Mouse (Mus musculus): ENCODE measurements around the gene Foxo6. TPM values are rescaled to one million over a fixed set of nuclear protein-coding genes. Genes with fewer than 3 reads are reported as not detected.

The Foxo6 gene
- polyA plus RNA-seq (2015; fragmentation: Nextera tagmentation; extraction: Ambion mirVana) = 0.32 and 0.36 TPM in 2 replicates

GRCm38 (mm10) chr4:120287290-120288111, at the start of gene Foxo6:
Foxo6 (minus strand) TSS chr4:120287349.
- peak; percentile 87 for ATAC-seq (ENCODE audit: insufficient number of reproducible peaks, insufficient read depth, low FRiP score, low TSS enrichment, low read depth)
- Histone ChIP-seq H3K4me1 (peaks cover 38% of the 10 kb centered on the region), H3K36me3 (no peaks in the 10 kb centered on the region), H3K9me3 (no peaks in the 10 kb centered on the region), H3K27ac (no peak within 1 kb of the TSS; the same call in 1 of the 2 replicates), H3K4me2 (peak within 1 kb of the TSS; percentile 100), H3K9ac (peak within 1 kb of the TSS; percentile 71), H3K27me3 (peaks cover 65% of the 10 kb centered on the region), H3K4me3 (peak within 1 kb of the TSS; percentile 64)
- under 1% methylated on average over 85 of the region's 99 CpGs for WGBS

DNA sequence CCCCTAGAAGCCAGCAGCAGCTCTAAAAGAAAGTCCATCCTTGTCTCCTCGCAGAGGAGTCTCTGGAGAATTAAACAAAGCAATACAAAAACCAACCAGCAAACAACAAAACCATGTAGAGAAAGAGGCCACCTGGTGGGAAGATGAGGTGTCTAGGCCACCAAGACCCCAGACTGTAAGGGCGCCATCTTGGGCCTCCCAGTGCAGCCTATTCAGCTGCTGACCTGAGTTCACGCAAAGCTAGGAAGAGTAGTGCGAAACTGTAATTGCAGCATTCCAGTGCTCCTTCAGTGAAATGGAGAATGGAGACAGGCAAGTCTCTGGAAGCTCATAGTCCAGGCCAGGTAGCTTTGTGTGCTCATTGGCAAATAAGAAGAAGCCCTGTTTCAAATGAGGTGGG, 47.2 kb upstream of the Foxo6 start:
- Histone ChIP-seq H3K4me2 (no peak overlapping the region), H3K27ac (no peak overlapping the region), H3K4me3 (no peak overlapping the region), H3K9ac (no peak overlapping the region), H3K9me3 (no peaks in the 10 kb centered on the region), H3K36me3 (no peaks in the 10 kb centered on the region), H3K4me1 (no peaks in the 10 kb centered on the region), H3K27me3 (peaks cover 10% of the 10 kb centered on the region; the same call in 1 of the 2 replicates)
- ATAC-seq (ENCODE audit: insufficient number of reproducible peaks, insufficient read depth, low FRiP score, low TSS enrichment, low read depth) = no peak
- WGBS = 88% methylated on average over 4 of the region's 4 CpGs

DNA sequence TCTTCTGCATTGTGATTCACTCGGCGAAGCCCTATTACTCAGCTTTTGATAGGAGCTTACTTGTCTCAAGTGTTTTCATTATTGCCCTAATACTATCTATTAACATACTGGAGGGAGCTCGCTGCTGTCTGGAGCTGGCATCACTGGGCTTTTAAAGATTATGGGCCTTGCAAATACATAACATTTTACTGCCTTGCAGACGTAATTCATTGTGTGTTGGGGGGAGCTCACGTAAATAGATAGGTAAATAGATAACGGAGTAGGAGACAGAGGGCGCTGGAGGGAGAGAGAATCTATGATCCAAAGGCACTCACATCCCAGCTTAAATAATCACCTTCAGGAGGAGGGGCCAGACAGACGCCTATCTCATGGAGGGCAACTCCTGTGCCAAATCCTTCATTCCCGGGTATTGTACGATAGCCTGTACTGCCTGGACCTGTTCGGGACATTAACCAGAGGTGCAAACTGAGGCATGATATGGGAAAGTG, 45.8 kb upstream of the Foxo6 start:
- H3K9ac ChIP-seq = no peak overlapping the region
- no peak overlapping the region for H3K4me2 ChIP-seq
- H3K36me3 ChIP-seq = no peaks in the 10 kb centered on the region
- no peaks in the 10 kb centered on the region for H3K9me3 ChIP-seq
- no peak overlapping the region for H3K27ac ChIP-seq
- peaks cover 10% of the 10 kb centered on the region; the same call in 1 of the 2 replicates for H3K27me3 ChIP-seq
- WGBS = 38% methylated on average over 11 of the region's 11 CpGs
- no peak for ATAC-seq (ENCODE audit: insufficient number of reproducible peaks, insufficient read depth, low FRiP score, low TSS enrichment, low read depth)
- no peak overlapping the region for H3K4me3 ChIP-seq
- H3K4me1 ChIP-seq = no peaks in the 10 kb centered on the region

- 38% methylated on average over 7 of the region's 7 CpGs for WGBS
- no peaks in the 10 kb centered on the region for H3K36me3 ChIP-seq
- H3K9me3 ChIP-seq = no peaks in the 10 kb centered on the region
- no peaks in the 10 kb centered on the region for H3K4me1 ChIP-seq
- peaks cover 10% of the 10 kb centered on the region; the same call in 1 of the 2 replicates for H3K27me3 ChIP-seq
- H3K4me3 ChIP-seq = no peak overlapping the region
- H3K4me2 ChIP-seq = no peak overlapping the region
- H3K9ac ChIP-seq = no peak overlapping the region
- ATAC-seq (ENCODE audit: insufficient number of reproducible peaks, insufficient read depth, low FRiP score, low TSS enrichment, low read depth) = no peak
- H3K27ac ChIP-seq = no peak overlapping the region
These were observed 45.3 kb upstream of the Foxo6 start for GRCm38 (mm10) chr4:120332405-120332933.

- 84% methylated on average over 7 of the region's 7 CpGs for WGBS
- no peak overlapping the region for H3K4me3 ChIP-seq
These were observed 44.8 kb upstream of the Foxo6 start for GRCm38 (mm10) chr4:120331992-120332391.

DNA sequence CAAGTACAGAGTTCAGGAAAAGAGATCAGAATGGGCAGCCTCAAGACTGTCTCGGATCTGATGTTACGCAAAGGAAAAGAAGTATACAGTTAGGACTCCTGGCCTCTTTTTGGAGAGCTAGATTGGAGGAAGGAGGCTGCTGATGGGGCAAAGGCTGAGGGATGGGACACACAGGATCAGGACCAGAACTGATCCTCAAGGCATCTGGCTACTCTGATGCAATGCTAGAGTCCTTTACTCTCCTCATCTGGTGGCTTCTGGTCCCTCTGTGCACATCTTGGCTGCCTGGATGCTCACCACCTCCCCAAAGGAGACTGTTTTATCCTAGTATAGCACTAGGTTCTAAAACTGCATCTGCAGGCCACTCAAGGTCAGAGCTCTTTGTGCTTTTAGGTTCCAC, 44.4 kb upstream of the Foxo6 start:
- no peak overlapping the region for H3K4me2 ChIP-seq
- 93% methylated on average over 2 of the region's 2 CpGs for WGBS
- H3K9ac ChIP-seq = no peak overlapping the region
- no peaks in the 10 kb centered on the region for H3K4me1 ChIP-seq
- peaks cover 10% of the 10 kb centered on the region; the same call in 1 of the 2 replicates for H3K27me3 ChIP-seq
- H3K4me3 ChIP-seq = no peak overlapping the region
- ATAC-seq (ENCODE audit: insufficient number of reproducible peaks, insufficient read depth, low FRiP score, low TSS enrichment, low read depth) = no peak
- H3K27ac ChIP-seq = no peak overlapping the region
- no peaks in the 10 kb centered on the region for H3K9me3 ChIP-seq
- no peaks in the 10 kb centered on the region for H3K36me3 ChIP-seq

More at GRCm38 (mm10) chr4:120331992-120332391, 44.8 kb upstream of the Foxo6 start:
- Histone ChIP-seq H3K9ac (no peak overlapping the region), H3K4me1 (no peaks in the 10 kb centered on the region), H3K27ac (no peak overlapping the region), H3K36me3 (no peaks in the 10 kb centered on the region), H3K27me3 (peaks cover 10% of the 10 kb centered on the region; the same call in 1 of the 2 replicates), H3K4me2 (no peak overlapping the region), H3K9me3 (no peaks in the 10 kb centered on the region)
- no peak for ATAC-seq (ENCODE audit: insufficient number of reproducible peaks, insufficient read depth, low FRiP score, low TSS enrichment, low read depth)

DNA sequence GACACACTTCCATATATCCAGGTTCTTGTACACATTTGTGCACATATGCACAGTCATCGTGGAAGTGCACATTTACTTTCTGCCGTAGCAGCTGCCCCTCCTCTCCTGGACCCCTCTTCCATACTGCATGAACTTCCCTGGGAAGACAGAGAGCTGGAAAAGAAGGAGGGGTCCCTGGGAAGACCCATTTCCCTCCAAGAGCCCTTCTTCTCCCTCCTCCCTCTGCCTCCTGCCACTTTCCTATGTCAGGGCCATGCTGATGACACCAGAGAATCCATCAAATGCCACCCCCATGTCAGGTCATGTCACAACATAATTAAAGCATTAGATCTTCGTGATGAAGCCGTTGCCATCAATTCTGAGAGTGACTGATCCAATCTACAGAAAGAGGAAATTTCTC, 38.6 kb upstream of the Foxo6 start:
- no peaks in the 10 kb centered on the region for H3K36me3 ChIP-seq
- H3K27ac ChIP-seq = no peak overlapping the region
- no peaks in the 10 kb centered on the region for H3K27me3 ChIP-seq
- 69% methylated on average over 4 of the region's 4 CpGs for WGBS
- no peaks in the 10 kb centered on the region for H3K4me1 ChIP-seq
- no peak overlapping the region for H3K4me3 ChIP-seq
- no peaks in the 10 kb centered on the region for H3K9me3 ChIP-seq
- H3K9ac ChIP-seq = no peak overlapping the region
- no peak overlapping the region for H3K4me2 ChIP-seq
- no peak for ATAC-seq (ENCODE audit: insufficient number of reproducible peaks, insufficient read depth, low FRiP score, low TSS enrichment, low read depth)

- Histone ChIP-seq H3K36me3 (no peaks in the 10 kb centered on the region), H3K4me3 (no peak overlapping the region), H3K27ac (no peak overlapping the region), H3K4me1 (no peaks in the 10 kb centered on the region), H3K9me3 (no peaks in the 10 kb centered on the region), H3K4me2 (no peak overlapping the region), H3K27me3 (no peaks in the 10 kb centered on the region), H3K9ac (no peak overlapping the region)
- 76% methylated on average over 6 of the region's 6 CpGs for WGBS
- ATAC-seq (ENCODE audit: insufficient number of reproducible peaks, insufficient read depth, low FRiP score, low TSS enrichment, low read depth) = no peak
These were observed 37.9 kb upstream of the Foxo6 start for GRCm38 (mm10) chr4:120325051-120325450.

GRCm38 (mm10) chr4:120323858-120324257, 36.7 kb upstream of the Foxo6 start:
- WGBS = 92% methylated on average over 1 of the region's 1 CpGs
- H3K4me2 ChIP-seq = no peak overlapping the region
- no peaks in the 10 kb centered on the region for H3K4me1 ChIP-seq
- H3K4me3 ChIP-seq = no peak overlapping the region
- ATAC-seq (ENCODE audit: insufficient number of reproducible peaks, insufficient read depth, low FRiP score, low TSS enrichment, low read depth) = no peak
- no peaks in the 10 kb centered on the region for H3K9me3 ChIP-seq
- no peaks in the 10 kb centered on the region for H3K27me3 ChIP-seq
- H3K9ac ChIP-seq = no peak overlapping the region
- no peak overlapping the region for H3K27ac ChIP-seq
- no peaks in the 10 kb centered on the region for H3K36me3 ChIP-seq

DNA sequence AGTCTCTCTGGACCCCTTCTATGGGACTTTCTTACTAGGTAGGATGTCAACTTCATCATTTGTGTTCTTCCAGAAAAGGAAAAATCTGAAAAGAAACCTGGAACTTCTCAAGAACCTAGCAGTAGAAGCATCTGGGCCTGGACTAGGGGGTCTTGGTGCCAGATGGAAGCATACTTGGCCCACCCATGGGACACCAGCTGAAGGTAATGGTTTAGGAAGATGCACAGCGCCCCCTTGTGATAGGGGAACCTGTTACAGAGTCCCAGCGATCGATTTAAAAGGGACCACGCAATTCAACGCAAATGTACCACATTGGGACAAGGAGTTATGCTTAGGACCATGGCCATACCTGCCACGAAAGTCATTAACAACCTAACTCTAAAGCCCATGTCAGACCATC, 36.0 kb upstream of the Foxo6 start:
- Histone ChIP-seq H3K27ac (no peak overlapping the region), H3K4me2 (no peak overlapping the region), H3K4me3 (no peak overlapping the region), H3K9ac (no peak overlapping the region), H3K27me3 (no peaks in the 10 kb centered on the region), H3K36me3 (no peaks in the 10 kb centered on the region), H3K4me1 (no peaks in the 10 kb centered on the region), H3K9me3 (no peaks in the 10 kb centered on the region)
- ATAC-seq (ENCODE audit: insufficient number of reproducible peaks, insufficient read depth, low FRiP score, low TSS enrichment, low read depth) = no peak
- WGBS = 31% methylated on average over 6 of the region's 6 CpGs

GRCm38 (mm10) chr4:120317541-120317940, 30.4 kb upstream of the Foxo6 start:
- Histone ChIP-seq H3K9ac (no peak overlapping the region), H3K27me3 (no peaks in the 10 kb centered on the region), H3K36me3 (no peaks in the 10 kb centered on the region), H3K4me2 (no peak overlapping the region), H3K27ac (no peak overlapping the region), H3K4me1 (no peaks in the 10 kb centered on the region), H3K4me3 (no peak overlapping the region), H3K9me3 (no peaks in the 10 kb centered on the region)
- ATAC-seq (ENCODE audit: insufficient number of reproducible peaks, insufficient read depth, low FRiP score, low TSS enrichment, low read depth) = no peak
- 64% methylated on average over 2 of the region's 2 CpGs for WGBS

GRCm38 (mm10) chr4:120316716-120317115, 29.6 kb upstream of the Foxo6 start:
- no peaks in the 10 kb centered on the region for H3K4me1 ChIP-seq
- no peak overlapping the region for H3K9ac ChIP-seq
- H3K27me3 ChIP-seq = no peaks in the 10 kb centered on the region
- H3K9me3 ChIP-seq = no peaks in the 10 kb centered on the region
- H3K27ac ChIP-seq = no peak overlapping the region
- no peak overlapping the region for H3K4me2 ChIP-seq
- no peaks in the 10 kb centered on the region for H3K36me3 ChIP-seq
- H3K4me3 ChIP-seq = no peak overlapping the region
- no peak for ATAC-seq (ENCODE audit: insufficient number of reproducible peaks, insufficient read depth, low FRiP score, low TSS enrichment, low read depth)
- 63% methylated on average over 4 of the region's 4 CpGs for WGBS
